Mouse (Mus musculus) kidney, postnatal 4 days (tissue): Measurements from ENCODE around the gene Scamp4.
"Not testable (repeated sequence)": the region's sequence is repeated elsewhere in the genome, so short reads cannot be mapped to it uniquely, and the experiment has no call there.

Experiments
- DNase-seq, 2 experiments: peaks; one replicate each; pipeline ENCODE4 v3.0.0; 2021; ENCODE audit warnings: mixed read lengths in 2 of 2

Scamp4 gene

GRCm38 (mm10) chr10:80578911-80579310 lies 23.8 kb upstream of the Scamp4 start:
- DNase-seq = peak; percentile 73 to 84

GRCm38 (mm10) chr10:80583047-80583446 lies 19.6 kb upstream of the Scamp4 start:
- no peak for DNase-seq

GRCm38 (mm10) chr10:80584045-80584488 lies 18.6 kb upstream of the Scamp4 start:
- peak; percentile 65 to 70 for DNase-seq

- DNase-seq = peak in 1 of 2 experiments; percentile 31
Observed at GRCm38 (mm10) chr10:80584642-80585552, 17.8 kb upstream of the Scamp4 start.

GRCm38 (mm10) chr10:80585581-80585980 lies 17.1 kb upstream of the Scamp4 start:
- DNase-seq = no peak

GRCm38 (mm10) chr10:80586407-80587304 lies 16.0 kb upstream of the Scamp4 start:
- DNase-seq = no peak

- peak; percentile 51 to 68 for DNase-seq
Observed at GRCm38 (mm10) chr10:80587305-80587657, 15.4 kb upstream of the Scamp4 start.

GRCm38 (mm10) chr10:80589127-80589878 lies 13.4 kb upstream of the Scamp4 start:
- no peak for DNase-seq

GRCm38 (mm10) chr10:80589879-80590854 lies 12.5 kb upstream of the Scamp4 start, which contains the start of gene Abhd17a:
TSS of gene Abhd17a (minus strand) at chr10:80590341.
- DNase-seq = peak; percentile 99

GRCm38 (mm10) chr10:80596318-80596717 lies 6.4 kb upstream of the Scamp4 start:
- DNase-seq = no peak

- no peak for DNase-seq
Observed at GRCm38 (mm10) chr10:80603364-80603763, 692 bp downstream of the Scamp4 start.

- DNase-seq = no peak
Observed at GRCm38 (mm10) chr10:80604001-80604509, 1.4 kb downstream of the Scamp4 start.

- no peak for DNase-seq
Observed at GRCm38 (mm10) chr10:80604988-80605387, 2.3 kb downstream of the Scamp4 start.

- not testable (repeated sequence) for DNase-seq
Observed at GRCm38 (mm10) chr10:80605721-80606120, 3.0 kb downstream of the Scamp4 start, which contains the start of gene Gm49322. TSS of gene Gm49322 (plus strand) at chr10:80606021.

- DNase-seq = no peak
Observed at GRCm38 (mm10) chr10:80606306-80606705, 3.6 kb downstream of the Scamp4 start.

GRCm38 (mm10) chr10:80606737-80607350 lies 4.2 kb downstream of the Scamp4 start:
- DNase-seq = no peak

- no peak for DNase-seq
Observed at GRCm38 (mm10) chr10:80608435-80608834, 5.8 kb downstream of the Scamp4 start.

- DNase-seq = no peak
Observed at GRCm38 (mm10) chr10:80609269-80609924, 6.7 kb downstream of the Scamp4 start.

- no peak for DNase-seq
Observed at GRCm38 (mm10) chr10:80610116-80610785, 7.6 kb downstream of the Scamp4 start.
